Mouse (Mus musculus) testis, postnatal 10 days (tissue): Measurements from ENCODE around the gene Invs.
A peak's percentile ranks its signal among the peaks of the same experiment; 100 is the strongest.

Source experiments
- DNase-seq: peaks from one replicate; pipeline ENCODE4 v3.0.0; 2021; ENCODE audit warnings: low spot score

The Invs gene

DNA sequence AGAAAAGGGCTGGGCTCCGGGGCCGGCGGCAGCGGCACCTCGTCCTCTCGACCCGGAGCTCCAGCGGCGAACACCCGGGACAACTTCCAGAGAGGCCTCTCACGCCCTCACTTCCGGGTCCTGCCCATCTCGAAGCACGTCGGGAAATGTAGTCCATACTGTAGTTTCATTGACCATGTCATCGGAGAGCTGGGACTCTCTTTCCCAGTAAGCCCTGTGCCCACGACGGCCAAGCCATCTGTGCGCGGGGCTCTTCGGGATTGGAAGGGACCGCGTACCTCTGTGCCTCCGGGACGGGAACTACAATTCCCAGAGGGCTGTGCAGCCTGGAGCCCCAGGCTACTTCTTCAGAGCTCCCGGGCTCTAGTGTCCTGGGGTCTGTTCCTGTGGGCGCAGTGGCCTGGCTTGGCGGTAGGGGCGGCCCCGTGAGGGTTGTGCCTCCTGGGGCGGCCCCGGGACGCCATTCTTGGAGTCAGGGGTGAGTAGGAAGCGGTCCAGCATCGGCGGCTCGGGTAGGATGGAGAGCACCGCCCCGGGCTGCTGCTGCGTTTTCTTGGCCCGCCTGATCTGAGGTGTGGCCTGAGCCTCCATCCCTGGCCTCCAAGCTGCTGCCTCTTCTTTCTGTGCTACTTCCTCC, at the start of gene Invs, which contains the start of gene Erp44:
Invs (plus strand) TSS at position 263 of the 637 bp plus-strand sequence.
Erp44 (minus strand) TSS at position 61 of the 637 bp plus-strand sequence.
- DNase-seq: peak; percentile 90

DNA sequence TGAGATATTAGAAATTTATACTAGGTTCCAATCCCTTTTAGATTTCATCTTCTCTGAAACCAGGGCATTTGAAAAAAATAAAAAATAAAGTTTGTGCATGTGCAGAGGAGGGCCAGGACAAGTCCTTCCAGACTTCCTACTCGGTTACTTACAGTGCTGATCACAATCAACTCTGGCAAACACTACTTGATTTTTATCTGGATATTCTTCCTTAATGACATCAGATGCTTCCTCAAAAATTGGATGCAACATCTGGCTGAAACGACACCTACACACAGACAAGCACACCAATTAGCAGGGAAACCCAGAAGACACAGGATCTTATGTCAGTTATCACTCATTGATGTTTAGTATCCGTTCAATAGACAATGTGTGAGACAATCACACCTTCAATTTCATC, 42.8 kb upstream of the Invs start:
- no peak for DNase-seq

DNA sequence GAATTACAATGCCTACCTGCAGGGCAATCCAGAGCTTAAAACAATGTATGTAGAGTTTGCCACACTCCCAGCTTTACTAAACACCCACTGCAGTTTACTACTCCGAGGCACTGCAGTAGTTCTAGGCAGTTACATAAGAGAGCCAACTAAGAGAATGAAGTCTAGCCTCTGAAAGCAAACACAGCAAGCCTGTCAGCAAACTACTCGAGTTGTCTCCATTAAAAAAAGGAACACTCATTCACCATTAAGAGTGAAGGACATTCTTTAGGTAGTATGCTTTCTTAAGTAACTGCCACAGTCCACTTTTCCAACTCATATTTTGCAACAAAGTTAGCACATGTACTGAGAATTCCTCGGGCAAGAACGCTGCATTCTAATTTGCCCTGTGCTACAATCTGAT, 40.5 kb upstream of the Invs start:
- no peak for DNase-seq

DNA sequence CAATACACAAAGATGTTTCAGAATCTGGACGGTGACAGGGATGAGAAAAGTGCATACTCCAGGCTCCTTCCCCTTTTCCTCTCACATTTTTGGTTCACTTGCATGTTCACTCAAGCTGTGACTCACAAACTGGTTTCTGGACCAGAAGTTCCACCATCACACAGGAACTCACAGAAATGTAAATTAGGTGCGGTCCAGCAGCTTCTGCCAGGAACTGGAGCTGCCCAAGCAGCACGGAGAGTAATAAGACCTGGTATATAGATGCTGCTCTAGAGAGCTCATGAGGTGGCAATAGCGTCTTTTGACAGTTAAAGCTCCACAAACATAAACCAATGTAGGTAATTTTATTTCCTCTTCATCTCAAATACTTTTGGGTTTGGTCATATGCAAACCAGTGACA, 37.1 kb upstream of the Invs start:
- DNase-seq: no peak

DNA sequence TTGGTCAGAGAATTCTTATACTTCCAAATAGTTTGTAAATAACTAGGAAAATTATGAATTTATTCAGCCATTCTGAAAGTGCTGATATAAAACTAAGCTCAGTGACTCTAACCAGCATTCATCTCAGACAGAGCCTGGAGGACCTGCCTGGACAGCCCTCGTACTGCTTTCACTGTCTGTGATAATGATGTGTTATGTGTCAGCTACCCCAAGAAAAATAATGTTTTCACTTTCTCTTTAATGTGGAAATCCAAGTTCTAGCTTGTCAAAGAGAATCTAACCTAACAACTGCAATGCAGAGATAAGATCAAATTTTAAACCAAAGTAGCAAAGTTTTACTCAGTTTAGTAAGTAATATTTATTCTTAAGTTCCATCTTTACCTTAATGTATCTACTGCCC, 35.8 kb upstream of the Invs start:
- no peak for DNase-seq

DNA sequence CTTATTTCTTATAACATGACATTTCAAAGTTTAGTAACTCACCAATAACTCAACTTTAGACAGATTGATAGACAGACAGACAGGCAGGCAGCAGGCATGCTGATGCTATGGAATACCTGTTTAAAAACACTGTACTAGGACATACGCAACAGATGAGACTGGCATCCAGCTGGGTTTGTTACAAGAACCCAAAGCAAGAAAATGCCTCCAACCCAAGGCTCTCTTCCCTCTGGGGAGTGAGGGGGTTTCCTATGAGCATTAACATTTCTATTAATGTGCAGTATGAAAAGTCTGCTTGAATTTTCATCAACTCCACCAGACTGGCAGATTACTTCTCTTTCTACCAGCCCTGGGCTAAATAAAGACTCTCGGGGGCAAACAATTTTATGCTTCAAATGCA, 35.3 kb upstream of the Invs start:
- DNase-seq: no peak

DNA sequence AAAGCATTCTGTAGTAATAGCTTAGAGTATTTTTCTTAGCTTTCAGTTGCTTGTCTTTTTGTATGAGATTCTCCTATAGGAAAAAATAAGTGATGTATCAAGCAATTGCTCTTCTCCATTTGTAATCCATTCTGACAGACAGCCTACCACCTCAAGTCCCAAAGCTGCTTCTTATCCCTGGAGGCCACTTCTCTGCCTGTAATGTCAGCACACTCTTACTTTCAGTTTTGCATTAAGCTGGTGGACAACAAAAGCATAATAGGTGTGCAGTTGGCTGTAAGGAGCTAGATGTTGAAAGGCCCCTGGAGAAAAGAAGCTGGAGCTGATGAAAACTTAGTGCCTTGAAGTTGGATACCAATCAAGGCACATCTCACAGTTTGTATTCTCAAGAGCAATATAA, 26.3 kb upstream of the Invs start:
- DNase-seq: no peak

DNA sequence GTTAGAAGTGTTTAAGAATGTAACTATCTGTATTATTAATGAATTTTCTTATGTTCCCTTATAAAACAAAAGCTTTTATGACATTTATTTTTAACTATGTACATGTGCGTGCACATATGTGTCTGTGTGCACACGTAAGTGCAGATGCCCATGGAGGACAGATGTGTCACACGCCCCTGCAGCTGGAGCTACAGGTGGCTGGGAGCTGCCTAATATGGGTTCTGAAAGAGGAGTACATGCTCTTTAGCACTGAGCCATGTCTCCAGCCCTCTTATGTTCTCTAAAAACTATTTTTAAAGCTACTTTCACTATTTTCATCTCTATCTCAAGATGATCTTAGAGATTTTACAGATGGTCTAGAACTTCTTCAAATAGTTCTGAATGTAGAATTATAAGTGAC, 21.5 kb upstream of the Invs start:
- DNase-seq: no peak

DNA sequence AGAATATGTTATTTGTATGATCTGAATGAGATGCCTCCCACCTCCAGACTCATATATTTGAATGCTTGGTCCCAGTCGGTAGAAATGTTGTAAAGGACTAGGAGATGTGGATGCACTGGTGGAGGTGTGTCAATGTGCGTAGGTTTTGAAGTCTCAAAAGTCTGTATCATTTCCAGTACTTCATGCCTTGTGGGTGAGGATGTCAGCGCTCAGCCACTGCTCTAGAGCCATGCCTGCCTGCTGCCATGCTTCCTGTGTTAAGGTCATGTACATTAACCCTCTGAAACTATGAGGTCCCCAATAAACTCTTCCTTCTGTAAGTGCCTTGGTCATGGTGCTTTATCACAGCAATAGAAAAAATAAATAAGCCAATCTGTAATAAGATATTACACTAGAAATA, 11.9 kb upstream of the Invs start:
- no peak for DNase-seq

DNA sequence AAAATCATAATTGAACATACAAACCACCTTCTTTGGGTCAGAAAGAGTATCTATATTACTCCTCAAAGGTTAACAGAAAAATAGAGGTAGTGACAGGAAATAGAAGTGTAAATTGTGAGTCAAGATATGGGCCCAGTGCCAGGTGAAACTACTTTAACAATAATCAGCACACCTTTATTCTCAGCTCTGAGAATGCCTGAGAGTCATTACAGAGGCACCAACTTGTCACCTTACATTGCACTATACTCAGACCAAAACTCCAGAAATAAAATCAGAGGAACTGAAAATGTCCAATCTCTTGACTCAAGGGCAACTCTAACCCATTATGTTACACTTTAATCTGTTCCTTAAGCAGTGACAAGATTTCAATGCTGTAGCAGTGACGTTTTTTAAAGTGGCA, 11.4 kb upstream of the Invs start:
- no peak for DNase-seq

DNA sequence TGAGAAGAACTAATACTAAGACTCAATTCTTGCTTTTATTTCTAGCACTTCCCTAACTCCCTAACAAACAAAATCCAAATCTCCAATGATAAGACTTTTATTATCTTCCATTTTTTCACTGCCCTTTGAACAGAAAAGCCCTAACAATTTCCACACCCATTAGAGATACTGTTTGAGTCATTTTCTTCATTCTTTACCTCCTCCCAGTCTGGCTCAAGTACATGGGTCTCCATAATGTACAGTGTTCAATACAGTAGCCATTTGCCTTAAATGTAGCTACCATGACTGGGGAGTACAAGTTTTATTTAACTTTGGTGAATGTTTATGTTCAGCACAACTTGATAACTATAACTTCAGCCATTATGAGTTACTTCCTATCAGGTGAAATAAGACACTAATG, 9.0 kb upstream of the Invs start:
- no peak for DNase-seq

DNA sequence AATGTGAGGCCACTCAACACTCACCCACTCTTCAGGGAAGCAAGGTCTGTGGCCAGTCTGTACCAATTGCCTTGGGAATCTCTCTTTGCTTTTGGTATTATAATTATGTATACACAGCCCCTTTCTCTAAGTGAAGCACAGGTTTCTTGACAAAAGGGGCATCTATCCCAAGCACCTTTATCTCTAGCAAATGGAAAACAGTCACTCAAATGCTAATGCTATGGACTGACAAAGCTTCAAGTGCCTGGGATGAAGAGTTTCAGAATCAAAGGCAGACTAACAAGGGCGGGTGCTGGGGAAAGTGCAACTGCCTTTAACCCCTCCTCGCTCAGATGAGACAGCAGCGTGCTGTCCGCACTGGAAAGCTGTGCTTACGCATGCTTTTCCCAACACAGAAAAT, 7.7 kb upstream of the Invs start:
- DNase-seq: no peak

DNA sequence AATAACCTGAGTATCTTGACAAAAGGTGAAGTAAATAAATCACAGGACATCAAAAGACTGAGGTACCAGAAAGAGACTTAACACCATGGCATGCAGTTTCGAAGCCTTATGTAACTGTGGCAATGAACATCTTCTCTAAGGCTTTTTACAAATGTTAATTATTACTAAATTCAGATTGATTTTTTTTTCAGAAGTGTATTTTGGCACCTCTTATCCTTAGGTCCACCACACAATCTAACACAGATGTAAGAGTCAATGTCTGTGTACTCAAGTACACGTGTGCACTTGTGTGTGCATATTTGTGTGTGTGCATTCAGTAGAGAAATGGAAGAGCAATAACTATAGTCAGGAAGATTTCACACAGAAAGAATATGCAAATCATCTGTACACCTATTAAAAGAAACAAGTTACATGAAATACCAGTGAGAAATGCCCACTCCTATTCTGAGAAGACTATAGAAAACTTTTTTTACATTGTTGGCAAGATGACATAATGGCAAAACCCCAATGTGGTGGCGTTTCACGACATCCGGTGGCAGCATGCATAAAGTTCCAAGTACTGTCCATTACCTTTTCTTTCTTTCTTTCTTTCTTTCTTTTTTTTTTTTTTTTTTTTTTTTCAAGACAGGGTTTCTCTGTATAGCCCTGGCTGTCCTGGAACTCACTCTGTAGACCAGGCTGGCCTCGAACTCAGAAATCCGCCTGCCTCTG, 6.3 kb upstream of the Invs start:
- DNase-seq: no peak

DNA sequence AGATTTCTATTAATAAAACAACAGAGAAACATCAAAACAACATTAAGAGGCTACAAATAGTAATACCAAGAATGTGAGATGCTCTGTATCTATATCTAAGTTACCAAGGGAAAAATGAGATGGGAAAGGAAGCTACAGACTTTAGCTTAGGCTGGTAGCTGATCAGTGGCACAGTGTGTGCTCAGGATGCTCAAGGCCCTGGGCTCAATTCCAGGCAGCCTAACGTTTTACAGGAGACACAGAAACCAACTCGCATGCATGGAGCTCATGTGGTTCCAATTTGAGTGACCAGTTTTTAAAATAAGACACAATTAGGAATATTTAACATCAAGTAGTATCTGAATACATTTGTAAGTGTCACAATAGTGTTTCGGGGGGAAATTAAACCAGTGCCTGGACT, 3.8 kb upstream of the Invs start:
- no peak for DNase-seq

DNA sequence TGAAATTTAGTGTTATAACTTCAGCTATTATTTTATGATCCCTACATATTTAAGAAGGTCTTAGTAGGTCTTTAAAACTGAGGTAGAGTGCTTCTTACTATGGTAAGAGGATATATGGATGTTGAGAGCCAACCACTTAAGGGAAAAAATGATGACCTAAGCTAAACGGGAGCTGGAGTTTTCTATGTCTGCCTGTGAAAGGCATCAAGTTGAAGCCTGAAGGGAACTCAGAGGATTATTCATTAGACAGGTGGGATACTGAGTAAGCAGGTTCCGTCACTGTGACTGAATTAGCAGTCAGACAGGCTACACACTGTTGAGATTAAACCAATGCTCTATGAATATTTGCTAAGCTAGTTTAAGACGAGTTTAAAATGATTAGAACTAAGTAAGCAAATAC, 2.5 kb upstream of the Invs start:
- no peak for DNase-seq

DNA sequence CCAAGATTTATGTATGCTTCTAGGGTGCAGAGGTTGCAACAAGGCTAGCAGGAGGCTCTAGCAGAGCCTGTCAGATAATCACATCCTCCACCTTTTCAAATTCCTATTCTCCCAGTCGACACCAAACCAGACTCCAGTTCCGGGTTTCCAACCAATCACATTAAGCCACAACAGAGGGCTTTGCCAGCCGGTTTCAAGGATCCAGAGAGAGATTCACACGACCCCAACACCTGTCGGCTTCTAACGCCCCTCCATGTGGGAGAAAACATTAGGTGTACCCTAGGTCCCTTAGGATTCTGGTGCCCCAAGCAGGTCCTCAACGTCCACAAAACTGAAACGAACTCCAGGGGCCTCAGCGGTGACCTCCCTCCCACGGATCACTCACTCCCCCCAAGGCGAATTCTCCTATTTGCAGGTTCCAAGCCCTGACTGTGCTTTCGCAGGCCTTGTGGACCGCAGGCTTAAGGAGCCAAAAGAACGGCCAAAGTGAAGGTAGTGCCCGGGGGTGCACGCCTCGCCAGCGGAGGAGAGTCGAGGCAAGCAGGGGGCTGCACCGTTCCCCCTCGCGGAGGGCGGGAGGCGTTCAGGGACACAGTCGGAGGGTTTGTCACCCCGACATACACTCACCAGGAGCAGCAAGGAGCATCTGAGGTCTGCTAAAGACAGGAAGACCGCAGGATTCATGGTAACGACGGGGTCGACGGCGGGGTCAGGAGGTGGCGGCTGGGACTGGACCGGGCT, 633 bp upstream of the Invs start:
- DNase-seq: no peak

DNA sequence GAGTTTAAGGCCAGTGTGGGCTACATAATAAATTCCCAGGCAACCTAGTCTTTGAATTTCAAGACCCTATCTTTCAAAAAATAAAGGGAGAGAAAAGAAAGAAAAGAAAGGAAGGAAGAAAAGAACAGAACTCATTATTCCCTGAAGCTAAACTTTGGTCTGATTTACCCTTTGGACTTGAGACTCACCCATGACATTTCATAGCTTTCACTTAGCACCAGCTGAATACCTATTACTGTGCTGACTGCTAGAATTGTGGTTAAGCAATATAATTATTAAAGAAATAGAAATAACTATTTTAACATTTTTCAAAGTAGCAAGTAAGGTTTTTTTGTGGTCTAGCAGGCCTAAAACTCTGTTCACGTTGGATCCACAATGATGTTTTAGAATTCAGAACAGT, 1.6 kb downstream of the Invs start:
- no peak for DNase-seq

DNA sequence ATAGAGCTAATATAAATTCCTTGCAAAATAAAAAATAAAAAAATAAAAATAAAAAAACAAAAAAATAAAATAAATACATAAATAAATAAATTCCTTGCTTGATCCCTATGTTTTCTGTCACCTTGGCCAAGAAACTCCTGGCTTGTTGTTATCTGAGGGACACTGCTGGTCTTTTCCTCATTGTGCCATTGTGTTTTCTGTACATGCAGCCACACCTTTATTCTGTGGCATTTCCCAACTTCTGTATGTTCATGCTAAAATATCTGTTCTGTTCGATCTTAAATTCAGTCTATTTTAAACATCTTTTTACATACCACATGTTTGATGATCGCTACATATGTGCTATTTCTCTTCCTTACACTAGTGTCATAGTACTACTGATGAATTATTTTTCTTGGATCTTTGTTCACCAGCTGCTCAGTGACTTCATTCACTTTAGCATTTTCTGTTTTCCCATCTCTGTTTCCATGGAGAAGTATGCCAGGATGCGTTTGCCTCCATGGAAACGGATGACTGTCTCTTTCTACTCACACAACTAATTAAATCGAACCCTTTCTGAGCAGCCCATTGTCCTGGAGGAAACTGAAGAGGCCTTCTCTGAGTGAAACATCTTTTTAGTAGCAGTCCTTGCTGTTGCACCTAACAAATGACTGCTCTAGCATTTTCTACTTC, 7.7 kb downstream of the Invs start:
- DNase-seq: no peak

DNA sequence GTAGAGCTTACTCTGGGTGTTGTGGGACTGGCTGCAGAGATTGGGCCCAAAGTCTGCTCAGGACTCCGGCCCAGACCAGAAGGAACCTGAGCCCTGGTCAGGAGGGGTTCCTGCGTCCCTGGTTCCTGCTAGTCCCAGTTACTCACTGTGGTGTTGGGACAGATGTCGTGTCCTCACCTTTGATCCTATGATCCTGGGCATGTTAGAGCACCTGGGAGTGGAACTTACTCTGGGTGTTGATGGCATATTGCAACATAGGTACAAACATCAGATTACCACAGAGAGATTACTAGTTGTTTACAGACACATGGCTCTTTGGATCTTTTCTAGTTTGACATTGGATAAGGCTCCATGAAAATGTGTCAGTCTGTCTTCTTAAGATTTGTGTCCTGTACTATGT, 35.3 kb downstream of the Invs start:
- no peak for DNase-seq

DNA sequence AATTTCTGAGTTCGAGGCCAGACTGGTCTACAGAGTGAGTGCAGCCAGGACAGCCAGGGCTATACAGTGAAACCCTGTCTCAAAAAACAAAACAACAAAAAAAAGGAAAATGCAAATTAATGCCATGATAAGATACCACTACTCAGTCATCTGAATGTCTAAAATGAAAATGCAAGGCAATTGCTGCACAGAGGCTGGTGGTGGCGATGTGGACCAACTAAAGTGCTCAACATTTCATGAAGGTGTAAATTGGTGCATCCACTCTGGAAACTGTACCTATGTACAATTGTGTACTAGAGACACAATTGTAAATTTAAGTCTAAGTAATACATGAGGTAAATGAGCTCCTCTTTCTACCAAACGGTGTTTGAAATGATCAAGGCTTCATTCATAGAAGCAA, 36.5 kb downstream of the Invs start:
- DNase-seq: no peak

DNA sequence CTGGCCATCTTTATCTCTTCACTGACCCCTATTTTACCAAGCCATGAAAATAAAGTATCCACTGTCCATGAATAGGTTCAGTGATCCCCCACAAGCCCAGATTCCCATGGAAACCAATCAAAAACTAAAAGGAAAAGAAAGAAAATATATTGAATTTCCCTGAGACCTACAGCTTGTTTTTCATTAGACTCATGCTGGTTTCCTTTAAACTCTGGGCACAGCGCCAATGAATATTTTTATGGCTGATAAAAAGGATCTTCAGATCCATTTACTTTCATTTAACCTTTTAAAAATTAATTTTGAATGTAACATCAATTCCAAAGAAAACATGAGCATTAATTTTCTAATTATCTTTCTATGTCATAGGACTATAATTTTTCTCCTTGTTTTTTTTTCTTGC, 41.7 kb downstream of the Invs start:
- no peak for DNase-seq

DNA sequence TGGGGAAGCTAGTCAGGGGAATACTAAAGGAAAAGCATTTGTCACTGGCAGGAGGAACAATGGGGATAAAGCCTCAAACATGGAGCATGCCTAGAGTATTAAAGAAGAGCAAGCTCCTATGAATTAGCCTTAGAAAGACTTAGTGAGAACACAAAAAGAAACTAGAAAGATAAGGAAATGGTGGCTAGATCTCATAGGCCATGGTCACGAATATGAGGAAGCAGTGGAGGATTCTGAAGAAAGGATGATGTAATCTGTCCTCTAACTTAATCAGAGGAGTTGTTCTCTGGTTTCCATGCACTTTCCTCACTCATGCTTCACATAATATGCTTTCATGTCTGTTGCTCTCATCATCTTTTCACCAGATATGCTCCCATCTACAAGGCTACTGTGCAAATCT, 42.5 kb downstream of the Invs start:
- no peak for DNase-seq

DNA sequence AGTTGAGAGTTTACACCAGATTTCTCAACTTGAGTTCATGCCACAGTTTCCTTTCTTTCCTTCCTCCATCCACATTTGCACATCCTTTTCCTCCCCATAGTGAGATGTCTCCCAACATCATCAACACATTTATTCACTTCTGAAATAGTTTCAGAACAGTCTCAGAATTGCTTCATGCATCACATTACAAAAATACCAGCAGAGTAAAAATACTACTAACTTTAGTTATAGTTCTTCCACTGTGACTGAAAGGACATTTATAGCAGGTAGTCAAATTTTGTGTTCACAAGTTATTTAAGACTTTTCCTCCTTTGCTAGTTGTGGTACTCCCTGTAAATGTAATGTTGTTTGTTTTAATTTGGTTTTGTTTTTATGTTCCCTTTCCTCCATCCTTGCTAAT, 47.6 kb downstream of the Invs start:
- no peak for DNase-seq
